Mouse (Mus musculus) right cerebral cortex, postnatal 36 days (tissue): ENCODE measurements around the gene Crocc.

Source experiments
- DNase-seq, 2 experiments: peaks; one replicate each; pipeline ENCODE4 v3.0.0; 2022; ENCODE audit warnings: low spot score in 2 of 2, mixed read lengths in 1 of 2

The Crocc gene

GRCm38 (mm10) chr4:141067516-141068046 lies 7.2 kb upstream of the Crocc start:
- no peak for DNase-seq

GRCm38 (mm10) chr4:141066709-141067515 lies 6.6 kb upstream of the Crocc start:
- DNase-seq: no peak

GRCm38 (mm10) chr4:141065123-141065522 lies 4.8 kb upstream of the Crocc start:
- peak; percentile 75 to 82 for DNase-seq

DNA sequence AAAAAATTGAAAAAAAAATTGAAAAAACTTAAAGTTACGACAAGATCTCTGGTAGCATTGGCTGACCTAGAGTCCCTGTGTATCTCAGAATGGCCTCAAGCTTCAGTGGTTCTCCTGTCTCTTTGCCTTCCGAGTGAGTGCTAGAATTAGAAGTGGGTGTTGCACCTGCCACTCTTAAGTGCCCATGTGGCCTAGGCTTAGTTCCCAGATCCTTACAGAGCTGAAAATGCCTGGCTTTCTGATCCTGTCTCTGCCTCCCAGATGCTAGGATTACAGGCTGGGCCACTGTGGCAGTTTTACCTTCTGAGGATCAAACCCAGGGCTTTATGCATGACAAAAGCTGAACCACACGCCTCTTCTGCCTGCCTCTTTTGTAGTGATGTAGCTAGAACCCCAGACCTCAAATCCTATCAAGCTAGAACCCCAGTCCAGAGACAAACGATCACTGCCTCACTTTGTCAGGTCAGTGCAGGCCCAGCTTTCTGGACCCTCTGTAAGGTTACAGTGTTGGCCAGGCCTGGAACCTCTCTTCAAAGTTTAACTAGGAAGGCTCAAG lies 3.8 kb upstream of the Crocc start:
- DNase-seq: no peak

GRCm38 (mm10) chr4:141059616-141060425 lies 529 bp downstream of the Crocc start:
- DNase-seq: no peak

- DNase-seq: no peak
Observed at GRCm38 (mm10) chr4:141058835-141059234, 1.5 kb downstream of the Crocc start.

- no peak for DNase-seq
Observed at GRCm38 (mm10) chr4:141056970-141057369, 3.4 kb downstream of the Crocc start.

DNA sequence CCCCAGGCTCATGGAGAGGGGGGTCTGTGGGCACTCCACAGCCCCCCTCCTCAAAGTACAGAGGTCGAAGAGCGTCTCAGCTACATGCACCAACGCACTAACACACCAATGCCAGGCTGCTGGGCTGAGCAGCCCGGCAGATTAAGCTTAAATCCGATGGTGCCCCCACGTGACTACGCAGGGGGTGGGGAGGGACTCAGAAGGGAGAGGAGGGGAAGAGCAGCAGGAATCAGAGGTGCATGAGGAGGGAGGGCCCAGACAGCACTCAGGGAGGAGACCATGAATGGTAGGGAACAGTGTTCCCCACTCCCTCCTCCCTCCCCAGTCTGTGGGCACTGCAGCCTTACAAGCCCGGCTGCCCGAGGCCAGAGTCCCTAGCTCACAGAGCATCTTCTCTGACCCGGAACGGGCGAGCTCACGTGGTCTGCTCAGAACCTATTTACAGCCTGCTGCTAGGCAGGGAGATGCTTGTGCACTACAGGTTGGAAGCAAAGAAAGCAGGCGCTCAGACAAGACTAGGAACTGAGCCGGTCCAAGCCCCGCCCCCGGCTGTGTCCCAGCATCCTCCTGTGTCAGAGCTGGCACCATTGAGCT lies 6.7 kb downstream of the Crocc start:
- peak; percentile 80 to 83 for DNase-seq

- no peak for DNase-seq
Observed at GRCm38 (mm10) chr4:141053138-141053537, 7.2 kb downstream of the Crocc start.

DNA sequence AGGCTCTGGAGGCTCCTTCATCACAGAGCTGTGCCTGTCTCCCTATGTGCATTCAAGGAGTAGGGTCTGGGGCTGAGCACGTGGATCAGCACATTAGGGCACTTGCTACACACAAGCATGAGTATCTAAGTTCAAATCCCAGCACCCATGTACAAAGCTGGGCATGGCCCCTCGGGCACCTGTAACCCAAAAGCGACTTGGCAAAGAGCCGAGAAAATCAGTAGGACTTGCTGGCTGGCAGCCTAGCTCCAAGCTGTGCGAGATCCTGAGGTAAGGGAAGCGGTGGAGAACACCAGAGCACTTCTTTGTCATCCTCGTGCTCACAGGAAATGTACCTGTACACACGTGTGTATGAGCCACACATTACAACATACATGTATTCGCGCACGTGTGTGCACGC lies 7.9 kb downstream of the Crocc start:
- no peak for DNase-seq

DNA sequence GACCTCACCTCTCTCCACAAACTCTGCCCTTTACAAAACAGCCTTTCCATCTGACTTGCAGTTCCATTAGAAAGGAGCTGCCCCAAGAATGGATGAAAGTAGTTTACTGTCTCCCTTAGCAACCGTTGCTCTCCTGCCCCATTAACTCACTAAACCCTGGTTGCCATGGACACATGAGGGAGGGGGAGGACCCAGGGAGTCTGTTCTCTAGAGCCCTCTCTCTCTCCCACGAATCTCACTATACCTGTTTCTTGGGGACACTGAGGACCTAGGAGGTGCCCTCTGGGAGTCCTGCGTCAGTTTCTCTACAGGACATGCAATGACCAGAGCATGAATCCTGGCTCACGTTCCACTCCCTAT lies 10.9 kb downstream of the Crocc start:
- no peak for DNase-seq

GRCm38 (mm10) chr4:141048810-141049475 lies 11.4 kb downstream of the Crocc start:
- DNase-seq: no peak

GRCm38 (mm10) chr4:141044816-141045215 lies 15.5 kb downstream of the Crocc start:
- no peak for DNase-seq

DNA sequence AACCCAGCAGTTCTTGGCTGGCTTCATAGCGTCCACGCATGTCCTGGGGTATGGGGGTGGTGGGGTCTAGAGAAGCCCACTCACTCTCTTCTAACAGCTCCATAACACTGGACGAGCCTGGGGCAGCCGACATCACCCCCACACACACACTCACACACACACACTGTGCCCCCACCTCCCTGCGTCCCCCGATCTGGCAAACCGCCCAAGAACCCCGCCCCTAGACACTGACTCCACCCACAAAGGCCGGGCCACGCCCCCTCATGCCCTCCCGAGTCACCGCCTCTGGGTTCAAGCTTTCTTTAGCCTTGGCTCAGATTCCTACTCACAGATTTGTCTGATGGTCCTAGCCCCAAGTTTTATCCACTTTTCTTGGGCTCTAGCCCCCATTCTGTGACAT lies 19.2 kb downstream of the Crocc start:
- DNase-seq: no peak

DNA sequence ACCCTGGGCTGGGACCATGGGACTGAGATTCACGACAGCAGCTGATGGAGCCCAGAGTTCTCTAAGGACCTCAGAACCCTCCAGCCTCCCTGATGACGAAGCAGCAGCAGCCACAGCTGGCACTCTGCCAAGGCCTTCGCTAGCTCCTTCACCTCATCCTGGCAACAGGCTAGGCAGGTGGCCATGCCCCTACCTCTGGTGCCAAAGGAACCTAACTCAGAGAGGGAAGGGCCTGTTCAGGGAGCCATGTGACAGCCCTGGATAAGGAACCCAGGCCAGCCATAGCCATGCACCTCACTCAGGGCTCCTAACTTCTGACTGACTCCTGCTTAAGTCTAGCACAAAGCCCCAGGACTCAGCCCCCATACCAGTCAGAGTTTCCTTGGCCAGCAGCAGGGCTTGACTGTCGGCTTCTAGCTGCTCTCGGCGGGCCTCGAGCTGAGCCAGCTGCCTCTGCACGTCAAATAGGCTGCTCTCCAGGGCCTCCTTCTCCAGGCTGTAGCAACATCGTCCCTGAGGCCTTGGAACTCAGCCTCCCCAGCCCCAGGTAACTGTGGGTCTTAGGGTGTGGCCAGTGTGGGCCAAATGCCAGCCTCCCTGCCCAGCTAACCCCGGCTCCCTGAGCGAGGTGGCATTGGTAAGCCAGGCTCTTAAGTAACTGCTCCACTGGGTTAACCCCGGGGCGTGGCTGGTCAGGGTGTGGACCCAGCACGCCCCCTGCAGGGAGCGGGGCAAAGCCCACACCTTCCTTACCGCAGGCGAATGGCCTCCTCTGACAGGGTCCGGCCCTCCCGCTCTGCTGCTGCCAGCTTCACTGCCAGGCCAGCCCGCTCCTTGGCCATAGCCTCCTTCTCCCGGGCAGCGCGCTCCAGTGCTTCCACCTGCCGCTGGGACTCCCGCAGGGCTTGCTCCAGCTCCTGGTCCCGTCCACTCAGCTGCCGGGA lies 26.5 kb downstream of the Crocc start:
- DNase-seq: no peak

DNA sequence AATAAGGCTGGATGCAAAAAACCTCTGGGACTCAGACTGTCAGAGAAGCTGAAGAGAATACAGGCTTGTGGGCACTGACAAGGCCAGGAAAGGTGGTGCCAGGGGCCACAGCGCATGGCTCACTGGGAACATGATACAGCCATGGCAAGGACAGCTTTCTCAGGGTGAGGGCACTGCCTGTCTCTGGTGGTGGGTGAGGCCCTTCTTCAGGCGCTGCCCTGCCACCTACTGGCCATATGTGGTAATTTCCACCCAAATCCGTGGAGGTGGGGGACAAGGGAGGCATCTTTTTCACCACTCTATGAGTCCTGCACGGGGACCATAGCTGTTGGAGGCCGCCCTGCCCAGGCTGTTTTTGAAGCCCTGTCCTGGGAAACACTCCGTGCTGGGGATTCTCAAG lies 28.6 kb downstream of the Crocc start:
- no peak for DNase-seq

- no peak for DNase-seq
Observed at GRCm38 (mm10) chr4:141030541-141031206, 29.7 kb downstream of the Crocc start.

DNA sequence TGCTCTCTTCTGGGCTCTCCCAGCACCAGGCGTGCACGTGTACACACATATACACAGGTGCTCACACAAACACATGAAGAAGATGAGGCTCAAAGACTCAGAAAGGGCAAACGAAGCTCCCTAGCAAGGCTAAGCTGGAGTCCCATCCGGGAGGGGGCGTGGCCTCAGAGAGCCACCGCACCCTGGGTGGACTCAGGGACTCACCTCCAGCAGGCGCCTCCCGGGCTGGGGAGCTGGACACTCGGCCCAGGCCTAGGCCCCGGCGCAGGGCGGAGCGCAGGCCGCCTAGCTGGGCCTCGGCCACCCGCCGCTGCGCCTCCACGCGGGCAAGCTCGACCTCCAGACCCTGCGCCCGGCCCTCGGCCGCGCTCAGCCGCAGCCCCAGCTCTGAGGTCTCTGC lies 35.4 kb downstream of the Crocc start:
- DNase-seq: no peak

DNA sequence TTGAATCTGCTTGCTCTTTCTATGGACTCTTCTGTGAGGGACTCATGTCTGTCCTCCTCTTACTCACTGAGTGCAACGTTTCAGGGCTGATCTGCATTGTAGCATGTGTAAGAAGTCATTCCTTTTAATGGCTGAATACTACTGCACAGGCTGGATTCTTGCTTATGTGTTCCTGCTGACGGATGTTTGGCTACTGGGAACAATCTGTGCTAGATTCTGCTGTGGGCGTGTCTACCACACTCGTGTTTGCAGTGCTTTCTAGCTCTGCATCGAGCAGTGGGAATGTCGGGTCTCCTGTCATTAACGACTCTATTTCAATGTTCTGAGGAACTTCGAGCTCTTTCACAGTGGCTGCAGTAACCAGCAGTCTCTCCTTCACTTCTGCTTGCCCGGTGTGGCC lies 36.3 kb downstream of the Crocc start:
- DNase-seq: peak in 1 of 2 experiments; percentile 56

GRCm38 (mm10) chr4:141021614-141021929 lies 38.8 kb downstream of the Crocc start:
- no peak for DNase-seq
